Mouse (Mus musculus) heart, embryonic 12.5 days (tissue): Measurements from ENCODE around the gene Tk1. TPM values are rescaled to one million over a fixed set of nuclear protein-coding genes. Genes with fewer than 3 reads are reported as not detected.
A peak's percentile ranks its signal among the peaks of the same experiment; 100 is the strongest.

Experiments
- ATAC-seq: fragments of 200-750 bp; cut with Nextera tagmentation; 2 replicates; pipeline ENCODE4 v1.8.0; 2017; ENCODE audit warnings: moderate TSS enrichment, moderate library complexity; ENCODE audit not compliant: insufficient number of reproducible peaks, low FRiP score
- H3K27ac ChIP-seq: fragments of 300-500 bp; sonication (generic); 2 replicates; pipeline ENCODE4 v1.5.1; 2016; ENCODE audit warnings: mild to moderate bottlenecking, moderate library complexity; ENCODE audit not compliant: poor library complexity, severe bottlenecking
- H3K27me3 ChIP-seq: fragments of 300-500 bp; sonication (generic); replicated peaks from 2 replicates; pipeline ENCODE4 v1.6.1; 2016; ENCODE audit warnings: mild to moderate bottlenecking, moderate library complexity
- H3K36me3 ChIP-seq: fragments of 300-500 bp; sonication (generic); 2 replicates; pipeline ENCODE4 v1.6.1; 2016; ENCODE audit warnings: mild to moderate bottlenecking, moderate library complexity
- H3K4me1 ChIP-seq: fragments of 300-500 bp; sonication (generic); replicated peaks from 2 replicates; pipeline ENCODE4 v1.6.1; 2016; ENCODE audit warnings: mild to moderate bottlenecking
- H3K4me2 ChIP-seq: fragments of 300-500 bp; sonication (generic); 2 replicates; pipeline ENCODE4 v1.6.1; 2016; ENCODE audit warnings: mild to moderate bottlenecking, moderate library complexity
- H3K4me3 ChIP-seq: fragments of 300-500 bp; sonication (generic); 2 replicates; pipeline ENCODE4 v1.5.1; 2016; ENCODE audit warnings: mild to moderate bottlenecking
- H3K9ac ChIP-seq: fragments of 300-500 bp; sonication (generic); 2 replicates; pipeline ENCODE4 v1.6.1; 2016; ENCODE audit warnings: mild to moderate bottlenecking, moderate library complexity
- H3K9me3 ChIP-seq: fragments of 300-500 bp; sonication (generic); replicated peaks from 2 replicates; pipeline ENCODE4 v1.6.1; 2016; ENCODE audit warnings: mild to moderate bottlenecking, moderate library complexity
- WGBS: fragments of 180-500 bp; shearing (Covaris S2); methylation state at CpG from one replicate; pipeline ENCODE4 v1.1.7; 2016; 5-methylcytosine and 5-hydroxymethylcytosine counted together
- polyA plus RNA-seq: library from polyadenylated mRNA; unstranded; fragments of >200 nt; fragmentation: Nextera tagmentation; extraction: Ambion mirVana; gene quantifications from 2 replicates; pipeline ENCODE4 v1.2.1, GENCODE M21; 2016

The Tk1 gene
- polyA plus RNA-seq, 1 experiment from 2014 or later: 101 TPM

DNA sequence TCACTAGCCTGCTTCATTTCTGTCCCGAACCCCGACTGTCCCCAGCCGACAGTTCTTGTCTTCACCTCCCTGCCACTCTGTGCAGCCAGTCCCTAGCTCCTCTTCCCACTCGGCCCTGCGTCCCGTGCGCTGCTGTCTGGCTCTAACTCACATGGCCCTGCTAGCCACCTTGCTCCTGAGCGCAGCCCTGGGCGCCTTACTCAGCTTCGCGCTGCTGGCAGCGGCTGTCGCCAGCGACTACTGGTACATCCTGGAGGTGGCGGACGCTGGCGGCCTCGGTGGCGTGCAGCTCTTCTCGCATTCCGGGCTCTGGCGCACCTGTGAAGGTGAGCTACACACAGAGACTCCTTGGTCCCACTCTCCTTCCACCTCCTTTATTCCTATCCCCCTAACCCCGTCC lies 34.7 kb upstream of the Tk1 start, which contains the start of gene Tmem235:
Gene Tmem235, plus strand, starts transcription at position 152 of the 400 bp plus-strand sequence.
- Histone ChIP-seq H3K27ac (no peak within 1 kb of the TSS), H3K4me2 (peak within 1 kb of the TSS; percentile 49)

DNA sequence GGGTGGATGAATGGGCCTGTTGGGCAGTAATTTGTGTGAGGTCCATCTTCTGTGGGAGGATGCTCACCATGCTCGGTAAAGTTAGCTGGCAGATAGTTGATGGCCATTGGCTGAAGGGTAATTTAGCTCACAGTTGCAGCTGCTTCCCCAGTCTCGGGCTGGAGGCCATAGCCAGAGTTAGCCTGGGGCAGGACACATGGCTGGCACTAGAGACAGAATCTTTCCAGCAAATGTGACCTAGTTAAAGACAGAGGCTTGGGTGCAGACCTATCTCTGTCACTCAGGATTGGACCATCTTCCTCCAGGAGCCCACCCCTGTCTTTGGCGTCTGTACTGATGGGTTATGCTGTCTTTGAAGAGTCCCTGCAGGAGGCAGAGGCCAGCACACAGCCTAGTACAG lies 32.5 kb upstream of the Tk1 start:
- Histone ChIP-seq H3K36me3 (peaks cover 43% of the 10 kb centered on the region), H3K4me2 (no peak overlapping the region), H3K9ac (no peak overlapping the region), H3K27ac (no peak overlapping the region), H3K27me3 (peaks cover 55% of the 10 kb centered on the region), H3K4me3 (no peak overlapping the region), H3K4me1 (peaks cover 10% of the 10 kb centered on the region), H3K9me3 (no peaks in the 10 kb centered on the region)
- no peak for ATAC-seq
- WGBS: 54% methylated on average over 3 of the region's 3 CpGs

More for the DNA sequence above, 34.7 kb upstream of the Tk1 start, which contains the start of gene Tmem235:
- Histone ChIP-seq H3K36me3 (peaks cover 24% of the 10 kb centered on the region), H3K4me3 (0 out of 2 replicates have a peak within 1 kb of the TSS, but pooled peaks have one; percentile 4), H3K9me3 (no peaks in the 10 kb centered on the region), H3K4me1 (peaks cover 10% of the 10 kb centered on the region), H3K9ac (0 out of 2 replicates have a peak within 1 kb of the TSS, but pooled peaks have one; percentile 13), H3K27me3 (peaks cover 76% of the 10 kb centered on the region)
- no peak for ATAC-seq
- WGBS: 3% methylated on average over 23 of the region's 23 CpGs

DNA sequence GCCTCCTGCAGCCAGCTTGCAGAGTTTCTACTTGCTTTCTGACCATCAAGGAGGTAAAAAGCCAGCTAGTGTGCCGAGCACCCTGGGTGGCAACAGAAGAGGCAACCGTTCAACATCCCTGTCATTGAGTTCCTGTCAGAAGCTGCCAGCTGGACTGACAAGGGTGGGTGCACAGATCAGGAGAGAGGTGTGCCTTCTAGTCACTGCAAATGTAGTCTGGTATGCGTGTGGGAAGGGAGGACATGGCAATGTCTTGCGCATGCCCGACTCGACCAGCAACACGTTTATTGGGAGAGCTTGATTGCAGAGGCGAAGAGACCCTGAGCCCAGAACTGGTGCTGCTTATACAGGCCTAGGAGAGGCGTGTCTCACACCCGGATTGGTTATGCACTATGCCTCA lies 31.6 kb upstream of the Tk1 start:
- no peak for ATAC-seq
- Histone ChIP-seq H3K36me3 (peaks cover 52% of the 10 kb centered on the region), H3K27me3 (peaks cover 45% of the 10 kb centered on the region), H3K27ac (no peak overlapping the region), H3K4me1 (peaks cover 10% of the 10 kb centered on the region), H3K4me3 (no peak overlapping the region), H3K9me3 (no peaks in the 10 kb centered on the region), H3K4me2 (no peak overlapping the region), H3K9ac (no peak overlapping the region)
- WGBS: 94% methylated on average over 10 of the region's 10 CpGs

DNA sequence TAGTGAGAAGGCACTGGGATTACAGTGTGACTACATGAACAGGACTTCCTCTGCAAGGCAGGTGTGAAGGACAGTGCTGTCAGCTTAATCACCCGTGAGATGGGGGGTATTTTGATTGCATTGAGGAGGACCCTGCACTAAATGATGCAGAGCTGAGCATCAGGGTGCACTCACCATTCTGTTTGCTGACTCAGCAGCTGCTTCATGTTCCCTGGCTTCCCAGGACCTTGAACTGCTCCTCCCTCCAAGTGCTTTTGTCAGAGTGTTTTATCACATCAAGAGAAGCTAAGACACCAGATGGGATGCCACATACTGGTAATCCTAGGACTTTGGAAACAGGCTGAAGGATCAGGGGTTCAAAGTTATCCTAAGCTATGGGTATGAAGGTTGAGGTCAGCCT lies 30.1 kb upstream of the Tk1 start:
- H3K9me3 ChIP-seq: no peaks in the 10 kb centered on the region
- WGBS: 71% methylated on average over 1 of the region's 1 CpGs
- no peak overlapping the region for H3K27ac ChIP-seq
- peaks cover 30% of the 10 kb centered on the region for H3K27me3 ChIP-seq
- H3K4me3 ChIP-seq: no peak overlapping the region
- no peak overlapping the region for H3K4me2 ChIP-seq
- H3K4me1 ChIP-seq: peaks cover 12% of the 10 kb centered on the region
- H3K36me3 ChIP-seq: peaks cover 63% of the 10 kb centered on the region
- H3K9ac ChIP-seq: no peak overlapping the region
- no peak for ATAC-seq

DNA sequence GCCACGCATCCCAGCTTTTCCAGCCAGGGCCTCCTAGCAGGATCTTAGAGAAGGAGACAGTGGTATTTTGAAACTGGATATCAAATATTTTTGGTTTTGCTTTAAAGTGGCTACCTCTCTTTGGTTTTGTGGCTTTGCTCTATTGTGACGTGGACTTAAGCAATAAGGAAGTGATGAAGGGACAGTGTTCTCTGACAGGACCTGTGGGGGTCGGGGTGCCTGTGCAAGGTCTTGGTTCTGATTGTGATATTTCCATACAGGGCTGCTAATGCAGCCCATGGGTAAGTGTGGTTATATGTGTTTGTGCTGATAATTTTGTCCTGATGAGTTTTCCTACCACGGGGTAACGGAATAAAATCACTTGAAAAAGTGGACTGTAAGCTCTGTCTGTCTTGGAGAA lies 29.5 kb upstream of the Tk1 start:
- no peak overlapping the region for H3K4me3 ChIP-seq
- H3K4me2 ChIP-seq: no peak overlapping the region
- no peak overlapping the region for H3K9ac ChIP-seq
- H3K27me3 ChIP-seq: peaks cover 24% of the 10 kb centered on the region
- H3K36me3 ChIP-seq: peaks cover 65% of the 10 kb centered on the region
- no peak for ATAC-seq
- peaks cover 12% of the 10 kb centered on the region for H3K4me1 ChIP-seq
- H3K27ac ChIP-seq: no peak overlapping the region
- 93% methylated on average over 5 of the region's 5 CpGs for WGBS
- H3K9me3 ChIP-seq: no peaks in the 10 kb centered on the region

DNA sequence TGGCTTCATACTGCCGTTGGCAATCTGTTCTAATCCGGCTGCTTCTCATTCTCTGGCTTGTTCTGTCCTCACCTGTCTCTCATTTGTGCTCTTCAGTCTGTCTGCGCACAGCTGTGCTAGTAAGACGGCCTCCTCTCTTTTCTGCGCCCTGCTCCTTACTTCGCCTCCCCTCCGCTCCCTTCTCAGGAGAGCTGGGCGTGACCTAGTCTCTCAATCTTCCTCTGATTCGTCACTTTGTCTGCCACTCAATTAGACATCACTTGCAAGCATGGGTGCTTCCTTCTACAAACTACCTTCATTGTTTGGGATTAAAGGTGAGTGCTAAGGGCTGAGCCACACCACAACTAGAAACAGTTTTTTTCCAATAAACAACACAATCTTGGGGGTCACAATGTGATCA lies 28.3 kb upstream of the Tk1 start:
- Histone ChIP-seq H3K4me3 (no peak overlapping the region), H3K4me2 (no peak overlapping the region), H3K27me3 (peaks cover 13% of the 10 kb centered on the region), H3K9me3 (no peaks in the 10 kb centered on the region), H3K9ac (no peak overlapping the region), H3K4me1 (peaks cover 17% of the 10 kb centered on the region), H3K27ac (no peak overlapping the region), H3K36me3 (peaks cover 65% of the 10 kb centered on the region)
- ATAC-seq: no peak
- 88% methylated on average over 9 of the region's 9 CpGs for WGBS

DNA sequence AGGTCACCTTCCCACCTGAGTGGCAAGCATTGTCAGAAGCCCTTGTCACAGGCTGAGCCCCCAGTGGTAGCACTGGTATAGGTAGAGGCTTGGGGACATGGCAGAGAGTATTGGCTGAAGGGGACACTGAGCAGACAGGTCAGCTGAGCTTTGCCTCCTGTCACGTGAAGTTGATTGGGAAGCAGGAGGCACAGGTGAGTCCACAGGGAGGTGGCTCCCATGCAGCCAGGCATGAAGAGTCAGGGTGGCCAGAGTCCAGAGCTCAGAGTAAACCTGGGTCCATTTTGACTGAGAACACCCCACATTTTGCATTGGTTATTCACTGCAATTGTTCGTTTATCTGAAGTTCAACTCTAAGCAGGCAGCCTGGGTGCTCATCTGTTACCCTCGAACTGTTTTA lies 27.0 kb upstream of the Tk1 start:
- H3K4me3 ChIP-seq: no peak overlapping the region
- H3K36me3 ChIP-seq: peaks cover 63% of the 10 kb centered on the region
- no peak overlapping the region for H3K9ac ChIP-seq
- H3K27ac ChIP-seq: no peak overlapping the region
- H3K4me2 ChIP-seq: no peak overlapping the region
- peaks cover 23% of the 10 kb centered on the region for H3K4me1 ChIP-seq
- no peak for ATAC-seq
- no peaks in the 10 kb centered on the region for H3K9me3 ChIP-seq
- no peaks in the 10 kb centered on the region for H3K27me3 ChIP-seq
- 91% methylated on average over 3 of the region's 3 CpGs for WGBS

DNA sequence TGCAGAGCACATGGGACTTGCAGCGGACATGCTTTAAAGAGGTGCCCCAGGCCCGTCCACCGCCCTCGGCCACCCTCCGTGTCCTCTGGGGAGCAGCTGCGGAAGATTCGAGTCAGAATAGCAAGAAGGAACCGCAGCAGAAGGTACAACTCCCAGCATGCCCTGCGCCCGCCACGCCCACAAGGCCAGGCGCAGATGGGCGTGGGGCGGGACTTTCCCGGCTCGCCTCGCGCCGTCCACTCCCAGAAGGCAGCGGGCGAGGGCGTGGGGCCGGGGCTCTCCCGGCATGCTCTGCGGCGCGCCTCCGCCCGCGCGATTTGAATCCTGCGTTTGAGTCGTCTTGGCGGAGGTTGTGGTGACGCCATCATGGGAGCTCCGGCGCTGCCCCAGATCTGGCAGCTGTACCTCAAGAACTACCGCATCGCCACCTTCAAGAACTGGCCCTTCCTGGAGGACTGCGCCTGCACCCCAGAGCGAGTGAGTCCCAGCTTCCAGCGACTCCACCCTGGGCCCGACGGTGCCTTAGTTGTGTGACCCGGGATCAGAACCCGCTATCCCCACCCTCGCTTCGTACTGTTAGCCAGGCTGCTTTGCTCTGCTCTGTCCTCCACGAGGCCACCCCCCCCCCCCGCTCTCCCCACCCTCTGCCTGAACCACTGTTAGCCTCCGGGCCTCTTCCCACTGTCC lies 23.2 kb upstream of the Tk1 start, which contains the start of gene Birc5:
Gene Birc5, plus strand, starts transcription at position 267 of the 687 bp plus-strand sequence.
- H3K27me3 ChIP-seq: no peaks in the 10 kb centered on the region
- WGBS: under 1% methylated on average over 51 of the region's 51 CpGs
- H3K27ac ChIP-seq: peak within 1 kb of the TSS; percentile 97
- peak within 1 kb of the TSS; percentile 86 for H3K4me2 ChIP-seq
- peak within 1 kb of the TSS; percentile 74 for H3K4me3 ChIP-seq
- H3K4me1 ChIP-seq: peaks cover 27% of the 10 kb centered on the region
- peak; percentile 96 for ATAC-seq
- no peaks in the 10 kb centered on the region for H3K9me3 ChIP-seq
- H3K36me3 ChIP-seq: peaks cover 30% of the 10 kb centered on the region
- peak within 1 kb of the TSS; percentile 85 for H3K9ac ChIP-seq

DNA sequence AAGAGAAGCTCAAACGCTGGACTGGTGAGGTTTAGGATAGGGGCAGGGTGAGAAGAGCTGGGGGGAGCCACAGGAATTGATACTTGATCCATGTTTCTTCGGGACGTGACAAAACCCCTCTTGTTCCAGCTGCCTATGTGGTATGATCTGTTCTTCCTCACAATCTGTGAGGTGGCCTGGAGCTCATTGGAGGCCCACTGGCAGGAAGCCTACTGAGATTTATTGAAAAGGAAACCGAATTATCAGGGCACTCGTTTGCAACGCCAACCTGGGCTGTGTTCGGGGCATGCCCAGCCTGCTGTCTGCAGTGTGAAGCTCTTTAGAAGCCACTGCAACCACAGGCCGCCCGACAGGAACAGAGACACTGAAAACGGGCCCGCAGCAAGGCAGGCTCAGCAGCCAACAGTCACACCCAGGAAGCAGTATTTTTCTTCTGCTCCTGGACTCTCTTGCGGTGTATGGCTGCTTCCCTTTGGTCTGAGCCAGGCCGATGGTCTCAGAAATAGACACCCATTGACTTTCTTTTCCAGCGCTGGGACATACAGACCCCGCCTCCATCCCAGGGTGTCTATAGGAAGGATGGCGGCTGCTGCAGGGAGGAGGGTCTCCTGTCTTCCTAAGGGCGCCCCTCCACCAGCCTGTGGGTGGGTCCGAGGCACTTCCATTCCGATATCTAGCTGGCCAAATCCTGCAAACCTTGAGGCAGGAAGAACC lies 22.5 kb upstream of the Tk1 start:
- Histone ChIP-seq H3K27me3 (no peaks in the 10 kb centered on the region), H3K4me2 (peak overlapping the region; percentile 86), H3K9me3 (no peaks in the 10 kb centered on the region), H3K36me3 (peaks cover 23% of the 10 kb centered on the region), H3K9ac (peak overlapping the region; percentile 85), H3K4me1 (peaks cover 27% of the 10 kb centered on the region), H3K4me3 (peak overlapping the region; percentile 74), H3K27ac (peak overlapping the region; percentile 97)
- 8% methylated on average over 19 of the region's 19 CpGs for WGBS
- ATAC-seq: peak; percentile 68

DNA sequence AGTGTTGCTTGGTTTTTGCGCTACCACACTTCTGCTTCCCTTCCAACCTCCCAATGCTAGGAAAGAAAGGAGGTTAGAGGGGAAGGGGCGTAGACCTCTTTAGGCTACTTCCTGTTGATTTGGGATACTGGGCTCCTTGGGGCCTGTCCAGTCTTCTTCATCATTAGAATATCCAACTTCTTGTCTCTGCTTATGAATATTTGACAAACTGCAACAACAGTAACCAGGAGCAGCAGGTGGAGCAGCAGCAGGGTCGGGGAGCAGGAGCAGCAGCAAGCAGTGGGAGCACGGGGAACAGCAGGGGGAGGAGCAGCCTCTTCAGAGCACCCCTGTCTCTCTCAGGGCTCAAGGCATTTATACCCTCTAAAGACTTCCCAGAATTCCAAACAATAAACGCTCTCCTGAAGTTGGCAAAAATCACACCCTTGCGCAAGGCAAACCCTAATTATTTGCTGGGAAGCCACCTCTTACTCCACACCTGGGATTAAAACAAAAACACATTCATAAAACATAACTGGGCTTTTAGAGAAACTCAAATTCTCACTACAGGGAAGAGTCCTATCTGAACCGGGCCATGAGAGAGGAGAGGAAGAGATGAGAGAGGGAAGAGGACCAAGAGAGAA lies 21.8 kb upstream of the Tk1 start:
- Histone ChIP-seq H3K4me1 (peaks cover 27% of the 10 kb centered on the region), H3K9ac (peak overlapping the region; percentile 85), H3K27ac (peak overlapping the region; percentile 97), H3K4me3 (peak overlapping the region; percentile 74; the same call in 1 of the 2 replicates), H3K27me3 (no peaks in the 10 kb centered on the region), H3K4me2 (peak overlapping the region; percentile 86), H3K36me3 (peaks cover 15% of the 10 kb centered on the region), H3K9me3 (no peaks in the 10 kb centered on the region)
- no peak for ATAC-seq
- 74% methylated on average over 7 of the region's 7 CpGs for WGBS

DNA sequence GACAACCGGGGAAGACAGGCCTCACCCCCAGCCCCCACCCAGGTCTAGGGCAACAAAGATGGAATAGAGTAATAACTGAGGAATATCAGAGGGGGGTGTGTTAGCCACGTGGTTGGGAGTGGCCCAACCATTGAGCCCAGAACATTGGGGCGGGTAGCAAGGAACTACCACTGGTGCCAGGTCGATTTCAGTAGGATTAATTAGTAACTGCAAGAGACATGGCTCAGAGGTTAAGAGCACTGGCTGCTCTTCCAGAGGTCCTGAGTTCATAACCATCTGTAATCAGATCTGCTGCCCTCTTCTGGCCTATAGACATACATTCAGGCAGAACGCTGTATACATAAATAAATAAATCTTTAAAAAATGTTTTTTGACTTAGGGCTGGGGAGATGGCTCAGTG lies 20.7 kb upstream of the Tk1 start:
- WGBS: 62% methylated on average over 5 of the region's 5 CpGs
- Histone ChIP-seq H3K4me3 (no peak overlapping the region), H3K27me3 (no peaks in the 10 kb centered on the region), H3K4me1 (peaks cover 27% of the 10 kb centered on the region), H3K9me3 (no peaks in the 10 kb centered on the region), H3K27ac (no peak overlapping the region), H3K9ac (no peak overlapping the region), H3K36me3 (peaks cover 5% of the 10 kb centered on the region), H3K4me2 (no peak overlapping the region)
- no peak for ATAC-seq
